Comparison of ENCODE assay signal across 13 mouse cellular contexts in genomic region chr9:106230734-106231106, GRCm38 (mm10). TPM values are rescaled to one million over a fixed set of nuclear protein-coding genes. Genes with fewer than 3 reads are reported as not detected.
DNase-seq lines count a peak whose midpoint lies in the region; ATAC-seq and TF ChIP-seq lines count a peak whose summit lies in the region.
"Had no signal": no experiment of that assay in that cellular context is flagged by ENCODE, and none has a peak within 500 bp of the region (broad histone marks: within the 10 kb centered on the region; RNA-seq: fewer than 3 reads in every experiment).

No protein-coding gene starts in this region.

- TF ChIP-seq EP300 in liver, embryonic 14.5 days (IDR thresholded peaks at IDR 0.05; ENCODE audit: low read depth) = no peak

- H3K4me2 ChIP-seq in forebrain, postnatal 0 days (ENCODE audit: low read depth) = no peak overlapping the region
- H3K4me2 ChIP-seq in forebrain, embryonic 13.5 days = no peak overlapping the region
- no peak overlapping the region for H3K4me2 ChIP-seq in liver, embryonic 14.5 days (ENCODE audit: low read depth)
- no peak overlapping the region for H3K4me2 ChIP-seq in liver, embryonic 12.5 days
- H3K4me2 ChIP-seq: hindbrain, embryonic 13.5 days; midbrain, embryonic 15.5 days had no signal

- WGBS in forebrain, postnatal 0 days = 54% methylated on average over 3 of the region's 3 CpGs
- 58% methylated on average over 3 of the region's 3 CpGs for WGBS in forebrain, embryonic 13.5 days
- WGBS in liver, embryonic 14.5 days (ENCODE audit: insufficient replicate concordance) = 16% methylated on average over 3 of the region's 3 CpGs
- WGBS in liver, embryonic 12.5 days (ENCODE audit: insufficient replicate concordance) = 40% methylated on average over 3 of the region's 3 CpGs

- H3K9me3 ChIP-seq in forebrain, postnatal 0 days (ENCODE audit: low read length) = no peaks in the 10 kb centered on the region
- no peaks in the 10 kb centered on the region for H3K9me3 ChIP-seq in forebrain, embryonic 13.5 days (replicated peaks)
- H3K9me3 ChIP-seq in liver, embryonic 14.5 days (ENCODE audit: control insufficient read depth, low read length) = no peaks in the 10 kb centered on the region
- no peaks in the 10 kb centered on the region for H3K9me3 ChIP-seq in liver, embryonic 12.5 days (replicated peaks)
- H3K9me3 ChIP-seq: forebrain, embryonic 10.5 days; hindbrain, embryonic 13.5 days; midbrain, embryonic 15.5 days had no signal

- peak; percentile 20; the same call in 1 of the 2 replicates for TF ChIP-seq CTCF in forebrain, postnatal 0 days (IDR thresholded peaks at IDR 0.05; ENCODE audit: low read depth)
- 0 out of 2 replicates have a peak, but pooled peaks have one; percentile 2 for TF ChIP-seq CTCF in liver, embryonic 14.5 days (IDR thresholded peaks at IDR 0.05; ENCODE audit: low read depth)

- DNase-seq in forebrain, postnatal 0 days = peak; percentile 18
- no peak for DNase-seq in liver, embryonic 14.5 days (ENCODE audit: low read depth in 3 of 3, low spot score in 3 of 3)
- peak; percentile 22 for DNase-seq in NIH3T3 (ENCODE audit: low read depth)
- no peak for DNase-seq in left cerebral cortex, adult 18-20 months (ENCODE audit: low spot score in 2 of 2)
- DNase-seq in layer of hippocampus, adult 11-12 months (ENCODE audit: low spot score) = no peak
- DNase-seq: kidney, postnatal 25 days; thymus, postnatal 4 days had no signal

- H3K27me3 ChIP-seq in forebrain, postnatal 0 days (ENCODE audit: insufficient read depth, low read length) = no peaks in the 10 kb centered on the region
- H3K27me3 ChIP-seq in forebrain, embryonic 13.5 days = peaks cover 8% of the 10 kb centered on the region
- peaks cover 9% of the 10 kb centered on the region for H3K27me3 ChIP-seq in liver, embryonic 14.5 days (ENCODE audit: control insufficient read depth, insufficient read depth, low read length)
- H3K27me3 ChIP-seq in liver, embryonic 12.5 days (replicated peaks) = peaks cover 21% of the 10 kb centered on the region
- H3K27me3 ChIP-seq: midbrain, embryonic 15.5 days had no signal

- peaks cover 33% of the 10 kb centered on the region for H3K36me3 ChIP-seq in forebrain, postnatal 0 days (ENCODE audit: insufficient read depth)
- peaks cover 35% of the 10 kb centered on the region for H3K36me3 ChIP-seq in forebrain, embryonic 13.5 days (ENCODE audit: poor library complexity, severe bottlenecking)
- H3K36me3 ChIP-seq in liver, embryonic 14.5 days (replicated peaks; ENCODE audit: control insufficient read depth, insufficient read depth, low read depth) = no peaks in the 10 kb centered on the region; the same call in 1 of the 2 replicates
- H3K36me3 ChIP-seq in liver, embryonic 12.5 days = peaks cover 33% of the 10 kb centered on the region

- no peak for ATAC-seq in forebrain, postnatal 0 days
- no peak for ATAC-seq in forebrain, embryonic 13.5 days
- no peak for ATAC-seq in liver, embryonic 14.5 days (ENCODE audit: insufficient read depth)
- no peak for ATAC-seq in liver, embryonic 12.5 days
- ATAC-seq in megakaryocyte-erythroid progenitor cell, adult 5-6 weeks (replicated peaks; ENCODE audit: low FRiP score, low TSS enrichment, poor library complexity, severe bottlenecking) = 0 out of 2 replicates have a peak, but pooled peaks have one; percentile 14
- ATAC-seq: midbrain, embryonic 15.5 days had no signal

- H3K4me1 ChIP-seq in forebrain, postnatal 0 days (ENCODE audit: insufficient read depth) = peaks cover 3% of the 10 kb centered on the region; the same call in 1 of the 2 replicates
- H3K4me1 ChIP-seq in forebrain, embryonic 13.5 days = peaks cover 7% of the 10 kb centered on the region
- H3K4me1 ChIP-seq in liver, embryonic 14.5 days (replicated peaks; ENCODE audit: control insufficient read depth in 2 of 2, insufficient read depth in 2 of 2, low read length in 1 of 2) = peaks cover 0 to 9% of the 10 kb centered on the region in 2 experiments; a peak in 2 of 4 replicates
- peaks cover 24% of the 10 kb centered on the region for H3K4me1 ChIP-seq in liver, embryonic 12.5 days

- H3K27ac ChIP-seq in forebrain, postnatal 0 days (ENCODE audit: low read depth, low read length) = no peak overlapping the region
- no peak overlapping the region for H3K27ac ChIP-seq in forebrain, embryonic 13.5 days
- H3K27ac ChIP-seq in liver, embryonic 14.5 days = no peak overlapping the region
- no peak overlapping the region for H3K27ac ChIP-seq in liver, embryonic 12.5 days
- H3K27ac ChIP-seq: forebrain, embryonic 10.5 days; hindbrain, embryonic 13.5 days; midbrain, embryonic 15.5 days had no signal

- H3K9ac ChIP-seq in forebrain, postnatal 0 days = no peak overlapping the region
- H3K9ac ChIP-seq in forebrain, embryonic 13.5 days = no peak overlapping the region
- H3K9ac ChIP-seq in liver, embryonic 14.5 days (replicated peaks) = no peak overlapping the region
- H3K9ac ChIP-seq in liver, embryonic 12.5 days = no peak overlapping the region
- H3K9ac ChIP-seq: hindbrain, embryonic 13.5 days; midbrain, embryonic 15.5 days had no signal

- no peak overlapping the region for H3K4me3 ChIP-seq in forebrain, postnatal 0 days (ENCODE audit: low read depth, low read length)
- H3K4me3 ChIP-seq in forebrain, embryonic 13.5 days = no peak overlapping the region
- no peak overlapping the region for H3K4me3 ChIP-seq in liver, embryonic 14.5 days (ENCODE audit: insufficient read depth in 1 of 2, low read depth in 2 of 2, low read length in 2 of 2)
- H3K4me3 ChIP-seq in liver, embryonic 12.5 days = no peak overlapping the region
- H3K4me3 ChIP-seq: forebrain, embryonic 10.5 days; hindbrain, embryonic 13.5 days; midbrain, embryonic 15.5 days had no signal

RNA-seq across cellular contexts. Expression of gene Tlr9, which starts 8.3 kb away (rescaled TPM):
- 0.08 and 0.14 TPM in 2 replicates for total RNA-seq in forebrain, postnatal 0 days (2014; rRNA removed)
- polyA plus RNA-seq in forebrain, postnatal 0 days (2015; fragmentation: Nextera tagmentation; extraction: Ambion mirVana) = 0.04 TPM in 1 of 2 replicates, not detected in the other
- polyA plus RNA-seq in forebrain, embryonic 13.5 days (2015; fragmentation: Nextera tagmentation; extraction: Ambion mirVana) = not detected in 2 replicates
- polyA plus RNA-seq in liver, embryonic 14.5 days (2012; rRNA removed) = 0.29 and 0.45 TPM in 2 replicates
- polyA plus RNA-seq in liver, embryonic 14.5 days (2014; fragmentation: Nextera tagmentation; extraction: Ambion mirVana) = 0.06 and 0.08 TPM in 2 replicates
- polyA plus RNA-seq in liver, embryonic 12.5 days (2016; fragmentation: Nextera tagmentation; extraction: Ambion mirVana) = 0.06 TPM in 1 of 2 replicates, not detected in the other
- total RNA-seq in megakaryocyte-erythroid progenitor cell, adult 5-6 weeks (2014; fragmentation: Nextera tagmentation) = not detected in 2 replicates
- not detected in 2 replicates for total RNA-seq in megakaryocyte-erythroid progenitor cell, adult 5-6 weeks (2017)
- under 1 TPM; 0.91 to 0.95 TPM for total RNA-seq in left cerebral cortex, adult 18-20 months (2021)
- polyA plus RNA-seq: forebrain, embryonic 10.5 days had no signal

RNA-seq across cellular contexts. Expression of gene Alas1, which starts 17.7 kb away (rescaled TPM):
- total RNA-seq in forebrain, postnatal 0 days (2014; rRNA removed) = 58.4 and 68.4 TPM in 2 replicates
- 70.4 and 77.8 TPM in 2 replicates for polyA plus RNA-seq in forebrain, postnatal 0 days (2015; fragmentation: Nextera tagmentation; extraction: Ambion mirVana)
- polyA plus RNA-seq in forebrain, embryonic 13.5 days (2015; fragmentation: Nextera tagmentation; extraction: Ambion mirVana) = 86.8 and 87.7 TPM in 2 replicates
- polyA plus RNA-seq in liver, embryonic 14.5 days (2012; rRNA removed) = 29.2 and 29.8 TPM in 2 replicates
- polyA plus RNA-seq in liver, embryonic 14.5 days (2014; fragmentation: Nextera tagmentation; extraction: Ambion mirVana) = 36.9 and 43.6 TPM in 2 replicates
- polyA plus RNA-seq in liver, embryonic 12.5 days (2016; fragmentation: Nextera tagmentation; extraction: Ambion mirVana) = 37.6 and 41.1 TPM in 2 replicates
- total RNA-seq in megakaryocyte-erythroid progenitor cell, adult 5-6 weeks (2014; fragmentation: Nextera tagmentation) = 29.5 and 45.9 TPM in 2 replicates
- 21.7 and 27.7 TPM in 2 replicates for total RNA-seq in megakaryocyte-erythroid progenitor cell, adult 5-6 weeks (2017)
- 100 to 1,000 TPM; 135 to 137 TPM for total RNA-seq in left cerebral cortex, adult 18-20 months (2021)

RNA-seq across cellular contexts. Expression of gene Twf2, which starts 27.8 kb away (rescaled TPM):
- total RNA-seq in forebrain, postnatal 0 days (2014; rRNA removed) = 63.1 and 74.6 TPM in 2 replicates
- 50.9 and 55.6 TPM in 2 replicates for polyA plus RNA-seq in forebrain, postnatal 0 days (2015; fragmentation: Nextera tagmentation; extraction: Ambion mirVana)
- polyA plus RNA-seq in forebrain, embryonic 13.5 days (2015; fragmentation: Nextera tagmentation; extraction: Ambion mirVana) = 48.0 and 51.7 TPM in 2 replicates
- 14.3 and 14.9 TPM in 2 replicates for polyA plus RNA-seq in liver, embryonic 14.5 days (2012; rRNA removed)
- 18.7 and 19.7 TPM in 2 replicates for polyA plus RNA-seq in liver, embryonic 14.5 days (2014; fragmentation: Nextera tagmentation; extraction: Ambion mirVana)
- 34.7 and 35.9 TPM in 2 replicates for polyA plus RNA-seq in liver, embryonic 12.5 days (2016; fragmentation: Nextera tagmentation; extraction: Ambion mirVana)
- 11.4 and 15.5 TPM in 2 replicates for total RNA-seq in megakaryocyte-erythroid progenitor cell, adult 5-6 weeks (2014; fragmentation: Nextera tagmentation)
- total RNA-seq in megakaryocyte-erythroid progenitor cell, adult 5-6 weeks (2017) = 13.7 and 19.8 TPM in 2 replicates
- total RNA-seq in left cerebral cortex, adult 18-20 months (2021) = 10 to 100 TPM; 50.9 to 60.8 TPM

RNA-seq across cellular contexts. Expression of gene Ppm1m, which starts 31.2 kb away (rescaled TPM):
- total RNA-seq in forebrain, postnatal 0 days (2014; rRNA removed) = 16.5 and 20.6 TPM in 2 replicates
- polyA plus RNA-seq in forebrain, postnatal 0 days (2015; fragmentation: Nextera tagmentation; extraction: Ambion mirVana) = 13.7 and 17.7 TPM in 2 replicates
- polyA plus RNA-seq in forebrain, embryonic 13.5 days (2015; fragmentation: Nextera tagmentation; extraction: Ambion mirVana) = 19.5 and 20.1 TPM in 2 replicates
- 7.2 and 10.0 TPM in 2 replicates for polyA plus RNA-seq in liver, embryonic 14.5 days (2012; rRNA removed)
- 5.4 and 5.9 TPM in 2 replicates for polyA plus RNA-seq in liver, embryonic 14.5 days (2014; fragmentation: Nextera tagmentation; extraction: Ambion mirVana)
- 17.0 and 17.8 TPM in 2 replicates for polyA plus RNA-seq in liver, embryonic 12.5 days (2016; fragmentation: Nextera tagmentation; extraction: Ambion mirVana)
- total RNA-seq in megakaryocyte-erythroid progenitor cell, adult 5-6 weeks (2014; fragmentation: Nextera tagmentation) = 15.4 and 21.4 TPM in 2 replicates
- total RNA-seq in megakaryocyte-erythroid progenitor cell, adult 5-6 weeks (2017) = 3.5 and 6.8 TPM in 2 replicates
- total RNA-seq in left cerebral cortex, adult 18-20 months (2021) = 10 to 100 TPM; 19.0 to 22.3 TPM

RNA-seq across cellular contexts. Expression of gene Poc1a, which starts 50.1 kb away (rescaled TPM):
- total RNA-seq in forebrain, postnatal 0 days (2014; rRNA removed) = 5.8 and 7.6 TPM in 2 replicates
- 12.0 and 14.3 TPM in 2 replicates for polyA plus RNA-seq in forebrain, postnatal 0 days (2015; fragmentation: Nextera tagmentation; extraction: Ambion mirVana)
- polyA plus RNA-seq in forebrain, embryonic 13.5 days (2015; fragmentation: Nextera tagmentation; extraction: Ambion mirVana) = 17.7 and 21.6 TPM in 2 replicates
- polyA plus RNA-seq in liver, embryonic 14.5 days (2012; rRNA removed) = 17.8 and 18.5 TPM in 2 replicates
- polyA plus RNA-seq in liver, embryonic 14.5 days (2014; fragmentation: Nextera tagmentation; extraction: Ambion mirVana) = 21.4 and 23.7 TPM in 2 replicates
- 28.8 and 29.0 TPM in 2 replicates for polyA plus RNA-seq in liver, embryonic 12.5 days (2016; fragmentation: Nextera tagmentation; extraction: Ambion mirVana)
- total RNA-seq in megakaryocyte-erythroid progenitor cell, adult 5-6 weeks (2014; fragmentation: Nextera tagmentation) = 29.1 and 48.1 TPM in 2 replicates
- 28.1 and 40.0 TPM in 2 replicates for total RNA-seq in megakaryocyte-erythroid progenitor cell, adult 5-6 weeks (2017)
- 10 to 100 TPM; 14.8 to 16.1 TPM for total RNA-seq in left cerebral cortex, adult 18-20 months (2021)

Comparison
In these comparisons a context has a peak if more than half of its experiments do, and no peak if none do; other contexts are left out.
1. DNase-seq: peak in forebrain, postnatal 0 days (single experiment) and NIH3T3 (single experiment); none in liver, embryonic 14.5 days (0 of 3), left cerebral cortex, adult 18-20 months (0 of 2) and layer of hippocampus, adult 11-12 months (single experiment).